Mouse (Mus musculus): ENCODE data around the gene Adra2a. TPM values are rescaled to one million over a fixed set of nuclear protein-coding genes. Genes with fewer than 3 reads are reported as not detected.
A peak's percentile ranks its signal among the peaks of the same experiment; 100 is the strongest.

Adra2a gene
- total and polyA plus RNA-seq, 3 experiments = 0.20 to 0.25 (median 0.23) TPM

GRCm38 (mm10) chr19:54081716-54082165, 37.8 kb downstream of the Adra2a start:
- H3K36me3 ChIP-seq (ENCODE audit: control insufficient read depth, insufficient read depth, low read length) = no peaks in the 10 kb centered on the region
- H3K27ac ChIP-seq = no peak overlapping the region
- H3K4me1 ChIP-seq (ENCODE audit: control insufficient read depth, insufficient read depth, low read length) = no peaks in the 10 kb centered on the region
- intact Hi-C loops (cut with DNase I) = no loop called here
- no peaks in the 10 kb centered on the region for H3K79me2 ChIP-seq (replicated peaks; ENCODE audit: control insufficient read depth, insufficient read depth, low read length)
- no peak overlapping the region for H3K9ac ChIP-seq (ENCODE audit: low read depth, low read length)
- no peak overlapping the region for H3K4me3 ChIP-seq
- 57% methylated on average over 9 of the region's 9 CpGs for WGBS
- TF ChIP-seq POLR2A (IDR thresholded peaks at IDR 0.05; ENCODE audit: insufficient read depth, low read depth, low read length) (no peak), EP300 (IDR thresholded peaks at IDR 0.05; ENCODE audit: insufficient read depth, low read depth, low read length) (no peak), CTCF (IDR thresholded peaks at IDR 0.05) (no peak)
- no peak for DNase-seq
- no peaks in the 10 kb centered on the region for H3K27me3 ChIP-seq (ENCODE audit: control insufficient read depth, insufficient read depth, low read length)

DNA sequence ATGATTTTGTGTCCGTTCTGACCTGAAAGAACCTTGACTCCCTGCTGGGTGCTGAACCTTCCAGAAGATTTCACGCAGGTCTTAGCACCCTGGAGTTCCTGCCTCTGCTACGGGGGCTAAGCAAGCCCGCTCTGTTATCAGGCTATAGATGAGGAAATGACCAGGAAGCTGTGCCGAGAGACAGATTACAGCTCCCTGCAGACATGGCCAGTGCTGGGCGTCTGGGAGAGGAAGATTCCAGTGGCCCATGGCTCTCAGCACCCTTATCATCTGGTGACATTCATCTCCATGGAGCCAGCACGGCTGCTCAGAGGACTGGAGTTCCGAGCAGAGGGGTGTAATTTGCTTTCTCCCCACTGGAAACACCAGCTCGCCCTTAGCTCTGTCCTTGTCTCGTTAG, 43.4 kb downstream of the Adra2a start:
- 9% methylated on average over 10 of the region's 10 CpGs for WGBS
- peak in 1 of 2 experiments; percentile 5 for DNase-seq
- intact Hi-C loops (cut with DNase I) = no loop called here

DNA sequence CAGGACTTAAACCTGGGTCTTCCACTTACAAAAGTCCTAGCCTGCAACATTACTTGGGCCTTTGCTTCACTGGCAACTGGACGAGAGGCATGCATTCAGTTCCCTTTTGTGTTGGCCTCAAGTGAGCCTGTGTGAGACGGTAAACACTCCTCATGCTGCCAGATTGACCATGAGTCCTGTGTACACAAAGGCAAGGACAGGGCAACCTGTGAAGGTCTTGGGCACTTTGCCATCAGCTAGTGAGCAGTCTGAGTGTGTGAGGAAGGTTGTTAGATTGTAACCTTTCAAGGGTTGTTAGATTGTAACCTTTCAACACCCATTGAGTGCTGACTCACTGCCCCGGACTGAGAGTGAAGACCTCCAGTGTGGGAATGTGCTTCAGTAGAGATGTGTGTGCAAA, 49.6 kb downstream of the Adra2a start:
- DNase-seq = no peak
- Histone ChIP-seq H3K4me3 (no peak overlapping the region), H3K4me1 (ENCODE audit: control insufficient read depth, insufficient read depth, low read length) (no peaks in the 10 kb centered on the region), H3K27ac (no peak overlapping the region), H3K9ac (ENCODE audit: low read depth, low read length) (no peak overlapping the region), H3K79me2 (replicated peaks; ENCODE audit: control insufficient read depth, insufficient read depth, low read length) (no peaks in the 10 kb centered on the region), H3K36me3 (ENCODE audit: control insufficient read depth, insufficient read depth, low read length) (no peaks in the 10 kb centered on the region), H3K27me3 (ENCODE audit: control insufficient read depth, insufficient read depth, low read length) (no peaks in the 10 kb centered on the region)
- intact Hi-C loops (cut with DNase I) = no loop called here
- TF ChIP-seq EP300 (IDR thresholded peaks at IDR 0.05; ENCODE audit: insufficient read depth, low read depth, low read length) = no peak
- no peak for TF ChIP-seq POLR2A (IDR thresholded peaks at IDR 0.05; ENCODE audit: insufficient read depth, low read depth, low read length)
- 59% methylated on average over 3 of the region's 3 CpGs for WGBS

More for the DNA sequence above, 43.4 kb downstream of the Adra2a start:
- Histone ChIP-seq H3K9ac (ENCODE audit: low read depth, low read length) (no peak overlapping the region), H3K27me3 (ENCODE audit: control insufficient read depth, insufficient read depth, low read length) (no peaks in the 10 kb centered on the region), H3K36me3 (ENCODE audit: control insufficient read depth, insufficient read depth, low read length) (no peaks in the 10 kb centered on the region), H3K79me2 (replicated peaks; ENCODE audit: control insufficient read depth, insufficient read depth, low read length) (no peaks in the 10 kb centered on the region), H3K4me3 (no peak overlapping the region), H3K4me1 (ENCODE audit: control insufficient read depth, insufficient read depth, low read length) (no peaks in the 10 kb centered on the region), H3K27ac (no peak overlapping the region)
- TF ChIP-seq EP300 (IDR thresholded peaks at IDR 0.05; ENCODE audit: insufficient read depth, low read depth, low read length) (no peak), POLR2A (IDR thresholded peaks at IDR 0.05; ENCODE audit: insufficient read depth, low read depth, low read length) (no peak), CTCF (IDR thresholded peaks at IDR 0.05) (no peak)

- 70% methylated on average over 5 of the region's 5 CpGs for WGBS
- Histone ChIP-seq H3K4me3 (no peak overlapping the region), H3K79me2 (replicated peaks; ENCODE audit: control insufficient read depth, insufficient read depth, low read length) (no peaks in the 10 kb centered on the region), H3K27ac (no peak overlapping the region), H3K9ac (ENCODE audit: low read depth, low read length) (no peak overlapping the region), H3K27me3 (ENCODE audit: control insufficient read depth, insufficient read depth, low read length) (no peaks in the 10 kb centered on the region), H3K36me3 (ENCODE audit: control insufficient read depth, insufficient read depth, low read length) (no peaks in the 10 kb centered on the region), H3K4me1 (ENCODE audit: control insufficient read depth, insufficient read depth, low read length) (no peaks in the 10 kb centered on the region)
- no peak for DNase-seq
- TF ChIP-seq EP300 (IDR thresholded peaks at IDR 0.05; ENCODE audit: insufficient read depth, low read depth, low read length) (no peak), POLR2A (IDR thresholded peaks at IDR 0.05; ENCODE audit: insufficient read depth, low read depth, low read length) (no peak), CTCF (IDR thresholded peaks at IDR 0.05) (no peak)
- intact Hi-C loops (cut with DNase I) = no loop called here
Measured at GRCm38 (mm10) chr19:54095716-54096115, 51.8 kb downstream of the Adra2a start.

DNA sequence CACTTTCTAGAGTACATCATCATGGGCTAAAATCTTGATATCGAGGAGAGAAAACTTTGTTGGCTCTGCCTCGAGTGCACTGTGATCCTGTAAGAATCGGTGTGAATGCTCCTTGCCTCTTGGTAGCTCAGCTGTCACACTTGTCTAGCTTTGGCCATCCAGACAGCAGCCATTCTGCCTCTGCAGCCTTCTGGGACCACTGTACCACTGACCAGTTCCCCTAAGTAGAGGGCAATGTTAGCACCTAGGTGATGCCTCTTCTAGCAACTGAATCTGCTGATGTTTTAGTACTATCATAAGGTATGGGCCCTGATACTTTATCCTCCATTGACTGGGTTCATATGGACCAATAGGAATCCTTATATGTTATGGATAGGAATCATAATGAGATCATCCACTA, 54.4 kb downstream of the Adra2a start:
- 87% methylated on average over 3 of the region's 3 CpGs for WGBS
- Histone ChIP-seq H3K4me1 (ENCODE audit: control insufficient read depth, insufficient read depth, low read length) (no peaks in the 10 kb centered on the region), H3K79me2 (replicated peaks; ENCODE audit: control insufficient read depth, insufficient read depth, low read length) (no peaks in the 10 kb centered on the region), H3K36me3 (ENCODE audit: control insufficient read depth, insufficient read depth, low read length) (no peaks in the 10 kb centered on the region), H3K9ac (ENCODE audit: low read depth, low read length) (no peak overlapping the region), H3K27ac (no peak overlapping the region), H3K27me3 (ENCODE audit: control insufficient read depth, insufficient read depth, low read length) (no peaks in the 10 kb centered on the region), H3K4me3 (no peak overlapping the region)
- intact Hi-C loops (cut with DNase I) = no loop called here
- TF ChIP-seq CTCF (IDR thresholded peaks at IDR 0.05) = no peak
- TF ChIP-seq POLR2A (IDR thresholded peaks at IDR 0.05; ENCODE audit: insufficient read depth, low read depth, low read length) = no peak
- no peak for TF ChIP-seq EP300 (IDR thresholded peaks at IDR 0.05; ENCODE audit: insufficient read depth, low read depth, low read length)
- DNase-seq = no peak

Other genes starting within 250 kb of the Adra2a start
- 10 to 100 TPM; 21.1 to 22.9 TPM for gene Pdcd4, start 151.9 kb upstream of the Adra2a start, total RNA-seq (2021)
- 4.2 and 8.0 TPM in 2 replicates for gene Pdcd4, start 151.9 kb upstream of the Adra2a start, polyA plus RNA-seq (2012; rRNA removed)
- 10 to 100 TPM; 25.4 to 26.1 TPM for gene Shoc2, start 99.8 kb upstream of the Adra2a start, total RNA-seq (2021)
- gene Shoc2, start 99.8 kb upstream of the Adra2a start, polyA plus RNA-seq (2012; rRNA removed) = 12.3 and 34.2 TPM in 2 replicates
- 10 to 100 TPM; 34.5 to 35.4 TPM for gene Bbip1, start 99.5 kb upstream of the Adra2a start, total RNA-seq (2021)
- 12.4 and 26.1 TPM in 2 replicates for gene Bbip1, start 99.5 kb upstream of the Adra2a start, polyA plus RNA-seq (2012; rRNA removed)

Data from heart, adult 2 months (tissue).